Mouse (Mus musculus): ENCODE results near the gene Gm13278.

GRCm38 (mm10) chr4:88841438-88841911 is 50.1 kb downstream of the Gm13278 start, which contains the start of gene Ifna4:
- TF ChIP-seq CTCF (IDR thresholded peaks at IDR 0.05; ENCODE audit: borderline replicate concordance, extremely low read depth, insufficient read depth, insufficient read length), result no peak
- no peak for TF ChIP-seq POLR2A (IDR thresholded peaks at IDR 0.05; ENCODE audit: borderline replicate concordance, extremely low read depth, insufficient read depth, insufficient read length, poor library complexity, severe bottlenecking)
